Mouse (Mus musculus) limb, embryonic 15.5 days (tissue): Measurements from ENCODE around the gene 4931428F04Rik. TPM values are rescaled to one million over a fixed set of nuclear protein-coding genes. Genes with fewer than 3 reads are reported as not detected.

Source experiments
- ATAC-seq: fragments of 200-750 bp; cut with Nextera tagmentation; 2 replicates; pipeline ENCODE4 v1.8.0; 2017; ENCODE audit warnings: low read depth, moderate TSS enrichment; ENCODE audit not compliant: insufficient number of reproducible peaks, low FRiP score, low TSS enrichment
- H3K27ac ChIP-seq: fragments of 300-500 bp; sonication (generic); 2 replicates; pipeline ENCODE4 v1.5.1; 2015; ENCODE audit warnings: moderate library complexity, mild to moderate bottlenecking, inconsistent platforms
- H3K27me3 ChIP-seq: fragments of 300-500 bp; sonication (generic); 2 replicates; pipeline ENCODE4 v1.6.1; 2015; ENCODE audit warnings: inconsistent platforms
- H3K36me3 ChIP-seq: fragments of 300-500 bp; sonication (generic); 2 replicates; pipeline ENCODE4 v1.6.1; 2015; ENCODE audit warnings: inconsistent platforms
- H3K4me1 ChIP-seq: fragments of 300-500 bp; sonication (generic); 2 replicates; pipeline ENCODE4 v1.6.1; 2015; ENCODE audit warnings: inconsistent platforms
- H3K4me2 ChIP-seq: fragments of 300-500 bp; sonication (generic); 2 replicates; pipeline ENCODE4 v1.6.1; 2015; ENCODE audit warnings: mild to moderate bottlenecking, inconsistent platforms
- H3K4me3 ChIP-seq: fragments of 300-500 bp; sonication (generic); 2 replicates; pipeline ENCODE4 v1.5.1; 2015; ENCODE audit warnings: mild to moderate bottlenecking, inconsistent platforms
- H3K9ac ChIP-seq: fragments of 300-500 bp; sonication (generic); 2 replicates; pipeline ENCODE4 v1.6.1; 2015; ENCODE audit warnings: inconsistent platforms
- H3K9me3 ChIP-seq: fragments of 300-500 bp; sonication (generic); 2 replicates; pipeline ENCODE4 v1.6.1; 2016; ENCODE audit warnings: inconsistent platforms
- WGBS: fragments of 180-500 bp; shearing (Covaris S2); methylation state at CpG from one replicate; pipeline ENCODE4 v1.1.7; 2015; 5-methylcytosine and 5-hydroxymethylcytosine counted together
- polyA plus RNA-seq: library from polyadenylated mRNA; unstranded; fragments of >200 nt; fragmentation: Nextera tagmentation; extraction: Ambion mirVana; gene quantifications from 2 replicates; pipeline ENCODE4 v1.2.1, GENCODE M21; 2015

4931428F04Rik gene
- polyA plus RNA-seq, 1 experiment from 2014 or later = 11.1 TPM

GRCm38 (mm10) chr8:105265128-105265527 is 24.5 kb downstream of the 4931428F04Rik start:
- peak overlapping the region; percentile 68 for H3K4me3 ChIP-seq
- peaks cover 72% of the 10 kb centered on the region for H3K27me3 ChIP-seq
- WGBS = 5% methylated on average over 10 of the region's 10 CpGs
- H3K9me3 ChIP-seq = no peaks in the 10 kb centered on the region
- H3K4me1 ChIP-seq = peaks cover 38% of the 10 kb centered on the region
- ATAC-seq = no peak
- H3K4me2 ChIP-seq = peak overlapping the region; percentile 86
- H3K36me3 ChIP-seq = no peaks in the 10 kb centered on the region
- no peak overlapping the region for H3K9ac ChIP-seq
- no peak overlapping the region for H3K27ac ChIP-seq

- 2% methylated on average over 54 of the region's 54 CpGs for WGBS
- no peaks in the 10 kb centered on the region for H3K36me3 ChIP-seq
- H3K4me3 ChIP-seq = peak within 1 kb of the TSS; percentile 68
- no peak within 1 kb of the TSS; the same call in 1 of the 2 replicates for H3K27ac ChIP-seq
- peak within 1 kb of the TSS; percentile 86 for H3K4me2 ChIP-seq
- H3K27me3 ChIP-seq = peaks cover 71% of the 10 kb centered on the region
- H3K9me3 ChIP-seq = no peaks in the 10 kb centered on the region
- no peak for ATAC-seq
- H3K4me1 ChIP-seq = peaks cover 38% of the 10 kb centered on the region
- peak within 1 kb of the TSS; percentile 51 for H3K9ac ChIP-seq
Observed at GRCm38 (mm10) chr8:105264024-105264982, 25.4 kb downstream of the 4931428F04Rik start, which contains the start of the genes Tradd and Fbxl8. Gene Tradd (minus strand): TSS chr8:105264609. Gene Fbxl8 (plus strand): TSS chr8:105264648.

- no peak for ATAC-seq
- Histone ChIP-seq H3K36me3 (no peaks in the 10 kb centered on the region), H3K4me1 (peaks cover 36% of the 10 kb centered on the region), H3K9me3 (no peaks in the 10 kb centered on the region), H3K27ac (no peak overlapping the region), H3K27me3 (peaks cover 71% of the 10 kb centered on the region), H3K4me3 (peak overlapping the region; percentile 68), H3K4me2 (peak overlapping the region; percentile 86), H3K9ac (no peak overlapping the region)
- 39% methylated on average over 16 of the region's 16 CpGs for WGBS
Observed at GRCm38 (mm10) chr8:105263244-105263912, 26.3 kb downstream of the 4931428F04Rik start.

GRCm38 (mm10) chr8:105261326-105261980 is 28.2 kb downstream of the 4931428F04Rik start:
- Histone ChIP-seq H3K36me3 (no peaks in the 10 kb centered on the region), H3K27me3 (peaks cover 64% of the 10 kb centered on the region), H3K27ac (no peak overlapping the region), H3K4me3 (no peak overlapping the region), H3K9ac (no peak overlapping the region), H3K4me1 (peaks cover 31% of the 10 kb centered on the region), H3K9me3 (no peaks in the 10 kb centered on the region), H3K4me2 (no peak overlapping the region)
- no peak for ATAC-seq
- 85% methylated on average over 12 of the region's 12 CpGs for WGBS

GRCm38 (mm10) chr8:105260371-105261099 is 29.1 kb downstream of the 4931428F04Rik start:
- H3K4me3 ChIP-seq = no peak overlapping the region
- WGBS = 61% methylated on average over 7 of the region's 7 CpGs
- H3K4me1 ChIP-seq = peaks cover 33% of the 10 kb centered on the region
- no peak overlapping the region for H3K27ac ChIP-seq
- no peak overlapping the region for H3K9ac ChIP-seq
- peaks cover 65% of the 10 kb centered on the region for H3K27me3 ChIP-seq
- no peak overlapping the region for H3K4me2 ChIP-seq
- no peaks in the 10 kb centered on the region for H3K9me3 ChIP-seq
- no peak for ATAC-seq
- no peaks in the 10 kb centered on the region for H3K36me3 ChIP-seq

GRCm38 (mm10) chr8:105259721-105260320 is 29.8 kb downstream of the 4931428F04Rik start:
- Histone ChIP-seq H3K27ac (no peak overlapping the region), H3K4me2 (peak overlapping the region; percentile 78), H3K4me1 (peaks cover 33% of the 10 kb centered on the region), H3K4me3 (peak overlapping the region; percentile 38), H3K9ac (no peak overlapping the region; the same call in 1 of the 2 replicates), H3K36me3 (no peaks in the 10 kb centered on the region), H3K27me3 (peaks cover 63% of the 10 kb centered on the region), H3K9me3 (no peaks in the 10 kb centered on the region)
- 3% methylated on average over 30 of the region's 30 CpGs for whole genome bisulfite sequencing
- ATAC-seq = no peak

GRCm38 (mm10) chr8:105258911-105259720 is 30.5 kb downstream of the 4931428F04Rik start:
- Histone ChIP-seq H3K4me1 (peaks cover 35% of the 10 kb centered on the region), H3K9me3 (no peaks in the 10 kb centered on the region), H3K9ac (no peak overlapping the region; the same call in 1 of the 2 replicates), H3K4me3 (peak overlapping the region; percentile 38), H3K4me2 (peak overlapping the region; percentile 78), H3K36me3 (no peaks in the 10 kb centered on the region), H3K27ac (no peak overlapping the region), H3K27me3 (peaks cover 62% of the 10 kb centered on the region)
- ATAC-seq = no peak
- 6% methylated on average over 55 of the region's 55 CpGs for WGBS

- H3K4me1 ChIP-seq = peaks cover 43% of the 10 kb centered on the region
- no peaks in the 10 kb centered on the region for H3K9me3 ChIP-seq
- H3K36me3 ChIP-seq = peaks cover 10% of the 10 kb centered on the region
- no peak overlapping the region for H3K4me3 ChIP-seq
- no peak overlapping the region for H3K9ac ChIP-seq
- no peak overlapping the region for H3K4me2 ChIP-seq
- no peak for ATAC-seq
- no peak overlapping the region for H3K27ac ChIP-seq
- 64% methylated on average over 7 of the region's 7 CpGs for WGBS
- H3K27me3 ChIP-seq = peaks cover 53% of the 10 kb centered on the region
Observed at GRCm38 (mm10) chr8:105257318-105258114, 32.1 kb downstream of the 4931428F04Rik start.

GRCm38 (mm10) chr8:105254966-105255350 is 34.7 kb downstream of the 4931428F04Rik start, which contains the start of gene B3gnt9:
Gene B3gnt9 (minus strand): TSS chr8:105255153.
- Histone ChIP-seq H3K9ac (peak within 1 kb of the TSS; percentile 64), H3K27me3 (peaks cover 34% of the 10 kb centered on the region)
- ATAC-seq = peak; percentile 85

More at GRCm38 (mm10) chr8:105254966-105255350, 34.7 kb downstream of the 4931428F04Rik start, which contains the start of gene B3gnt9:
- H3K4me1 ChIP-seq = peaks cover 39% of the 10 kb centered on the region
- 0% methylated on average over 14 of the region's 14 CpGs for WGBS
- peak within 1 kb of the TSS; percentile 75 for H3K4me2 ChIP-seq
- peak within 1 kb of the TSS; percentile 97 for H3K27ac ChIP-seq
- H3K4me3 ChIP-seq = peak within 1 kb of the TSS; percentile 72
- peaks cover 34% of the 10 kb centered on the region for H3K36me3 ChIP-seq
- no peaks in the 10 kb centered on the region for H3K9me3 ChIP-seq
